Mouse (Mus musculus) erythroblast, embryonic 14.5 days (primary cell): Measurements from ENCODE around the gene Lyl1.

Experiments
- GATA1 ChIP-seq: IDR thresholded peaks from 2 replicates; pipeline ENCODE4 v1.6.1; 2012; ENCODE audit warnings: low read length, inconsistent platforms, mixed read lengths
- TAL1 ChIP-seq: IDR thresholded peaks from 3 replicates; pipeline ENCODE4 v1.6.1; 2012; ENCODE audit warnings: low read length, inconsistent platforms, mixed read lengths

DNA sequence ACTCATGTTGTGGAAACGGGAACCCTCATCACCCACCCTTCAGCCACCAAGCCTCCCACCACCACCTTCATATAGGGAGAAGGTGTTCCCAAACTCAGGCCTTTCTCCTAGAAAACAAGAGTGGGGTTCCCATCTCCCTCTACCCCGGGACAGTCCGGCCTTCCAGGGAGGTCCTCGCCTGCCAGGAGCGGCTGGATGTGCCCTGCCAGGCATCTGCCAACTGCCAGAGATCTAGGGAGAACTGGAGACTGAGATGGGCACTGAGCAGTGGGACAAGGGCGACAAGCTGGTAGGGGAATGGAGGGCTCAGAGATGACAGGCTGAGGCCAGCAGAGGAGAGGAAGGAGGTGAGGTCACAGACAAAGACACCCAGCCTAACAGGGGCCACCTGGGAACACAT lies 32.7 kb downstream of the Lyl1 start:
- TF ChIP-seq GATA1 = no peak
- no peak for TF ChIP-seq TAL1
